Mouse (Mus musculus) heart, adult 2 months (tissue): ENCODE results near the gene Kcnk4. TPM values are rescaled to one million over a fixed set of nuclear protein-coding genes. Genes with fewer than 3 reads are reported as not detected.
A peak's percentile ranks its signal among the peaks of the same experiment; 100 is the strongest.

Experiments
- DNase-seq, 2 experiments: peaks; one replicate each; pipeline ENCODE4 v3.0.0; 2021
- H3K27ac ChIP-seq: fragments of 200-600 bp; 2 replicates; pipeline ENCODE4 v1.8.1; 2022
- H3K27me3 ChIP-seq: fragments of 200-500 bp; 2 replicates; pipeline ENCODE4 v1.6.1; 2012; ENCODE audit warnings: mild to moderate bottlenecking, low read length, inconsistent platforms, mixed read lengths; ENCODE audit not compliant: control insufficient read depth, insufficient read depth
- H3K36me3 ChIP-seq: fragments of 200-500 bp; 2 replicates; pipeline ENCODE4 v1.6.1; 2012; ENCODE audit warnings: low read length, inconsistent platforms; ENCODE audit not compliant: control insufficient read depth, insufficient read depth
- H3K4me1 ChIP-seq: fragments of 200-500 bp; 2 replicates; pipeline ENCODE4 v1.6.1; 2011; ENCODE audit warnings: low read length; ENCODE audit not compliant: control insufficient read depth, insufficient read depth
- H3K4me3 ChIP-seq: fragments of 200-600 bp; 2 replicates; pipeline ENCODE4 v1.8.1; 2022
- H3K79me2 ChIP-seq: fragments of 200-500 bp; replicated peaks from 2 replicates; pipeline ENCODE4 v1.6.1; 2012; ENCODE audit warnings: mild to moderate bottlenecking, inconsistent platforms, low read length, moderate library complexity, mixed read lengths; ENCODE audit not compliant: control insufficient read depth, insufficient read depth
- H3K9ac ChIP-seq: fragments of 200-500 bp; 2 replicates; pipeline ENCODE4 v1.6.1; 2012; ENCODE audit warnings: low read depth, mild to moderate bottlenecking, control low read depth, inconsistent platforms, low read length, mixed read lengths
- CTCF ChIP-seq: fragments of 200-600 bp; IDR thresholded peaks from 2 replicates; pipeline ENCODE4 v1.8.1; 2022; ENCODE audit warnings: antibody characterized with exemption, mild to moderate bottlenecking, moderate library complexity
- EP300 ChIP-seq: fragments of 200-500 bp; IDR thresholded peaks from 2 replicates; pipeline ENCODE4 v1.6.1; 2011; ENCODE audit warnings: low read depth, low read length, control low read depth; ENCODE audit not compliant: insufficient read depth
- POLR2A ChIP-seq: fragments of 200-500 bp; IDR thresholded peaks from 2 replicates; pipeline ENCODE4 v1.6.1; 2011; ENCODE audit warnings: mild to moderate bottlenecking, low read depth, low read length, control low read depth; ENCODE audit not compliant: insufficient read depth
- WGBS: fragments of 180-500 bp; shearing (Covaris S2); methylation state at CpG from one replicate; pipeline ENCODE4 v1.1.7; 2018; 5-methylcytosine and 5-hydroxymethylcytosine counted together
- intact Hi-C: fragments of 180-260 bp; cut with DNase I; formaldehyde crosslinking; loops from one replicate; pipeline ENCODE4 v1.15.1; 2025
- polyA plus RNA-seq: library from polyadenylated mRNA; depleted of rRNA; stranded (reverse); fragments of >200 nt; gene quantifications from 2 replicates; pipeline ENCODE4 v1.2.3, GENCODE M21; 2012
- total RNA-seq, 2 experiments: library from RNA; stranded (reverse); gene quantifications; 2 replicates each; pipeline ENCODE4 v1.2.3; 2021

Gene Kcnk4
- total and polyA plus RNA-seq, 3 experiments: 0.21 TPM; not detected in 2

DNA sequence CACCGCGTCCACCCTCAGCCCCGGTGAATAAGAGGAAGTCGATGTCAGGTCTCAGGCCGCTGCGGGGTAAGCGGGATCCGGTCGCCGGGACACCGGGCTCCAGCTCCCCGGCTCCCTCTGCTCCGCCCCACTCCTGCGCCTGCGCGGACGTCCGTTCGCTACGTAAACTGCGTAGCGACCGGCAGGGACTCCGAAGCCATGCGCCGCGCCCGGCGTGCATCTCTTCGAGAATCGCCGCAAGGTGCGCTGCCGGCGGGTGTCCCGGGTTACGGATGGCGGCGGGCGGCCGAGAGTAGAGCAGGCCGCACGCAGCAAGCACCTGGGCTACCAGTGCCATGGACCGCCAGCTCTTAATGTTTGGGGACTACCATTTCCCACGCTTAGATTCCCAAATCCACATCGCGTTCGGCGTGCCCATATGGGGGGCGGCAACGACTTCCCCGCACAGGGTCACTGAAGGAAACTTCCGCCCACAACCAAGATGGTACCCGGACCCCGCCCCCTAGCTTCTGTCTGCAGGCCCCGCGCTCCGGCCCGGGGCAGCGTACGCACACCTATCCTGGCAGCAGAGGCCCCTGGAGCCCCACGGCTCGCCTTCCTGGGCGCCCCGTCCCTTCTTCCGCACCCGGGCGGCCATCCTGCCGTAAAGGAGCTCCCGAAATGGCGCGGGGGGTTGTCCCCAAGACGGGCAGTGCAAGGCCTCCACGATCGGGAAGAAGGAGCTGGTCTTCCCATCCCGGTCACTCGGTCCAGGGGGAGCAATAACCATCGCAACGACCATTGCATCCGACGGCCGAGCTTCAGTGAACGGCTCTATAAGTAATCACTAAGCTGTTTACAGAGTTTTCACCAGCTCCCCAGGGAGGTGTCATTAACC is 7.3 kb upstream of the Kcnk4 start, which contains the start of gene Bad:
Gene Bad (plus strand): TSS at position 490 of the 877 bp plus-strand sequence.
- Histone ChIP-seq H3K4me3 (peak within 1 kb of the TSS; percentile 80), H3K9ac (peak within 1 kb of the TSS; percentile 91), H3K79me2 (no peaks in the 10 kb centered on the region), H3K27ac (peak within 1 kb of the TSS; percentile 84), H3K36me3 (no peaks in the 10 kb centered on the region), H3K27me3 (no peaks in the 10 kb centered on the region), H3K4me1 (peaks cover 3% of the 10 kb centered on the region)
- WGBS: under 1% methylated on average over 83 of the region's 83 CpGs
- DNase-seq: peak; percentile 94 to 98
- intact Hi-C loops: loop anchor here (1.0 to 5.0 kb wide), 2 partner anchors 10 to 36 kb away; partner anchors contain the start of gene Plcb3
- peak; percentile 38 for TF ChIP-seq CTCF
- TF ChIP-seq POLR2A: peak; percentile 77
- TF ChIP-seq EP300: peak; percentile 27; the same call in 1 of the 2 replicates

DNA sequence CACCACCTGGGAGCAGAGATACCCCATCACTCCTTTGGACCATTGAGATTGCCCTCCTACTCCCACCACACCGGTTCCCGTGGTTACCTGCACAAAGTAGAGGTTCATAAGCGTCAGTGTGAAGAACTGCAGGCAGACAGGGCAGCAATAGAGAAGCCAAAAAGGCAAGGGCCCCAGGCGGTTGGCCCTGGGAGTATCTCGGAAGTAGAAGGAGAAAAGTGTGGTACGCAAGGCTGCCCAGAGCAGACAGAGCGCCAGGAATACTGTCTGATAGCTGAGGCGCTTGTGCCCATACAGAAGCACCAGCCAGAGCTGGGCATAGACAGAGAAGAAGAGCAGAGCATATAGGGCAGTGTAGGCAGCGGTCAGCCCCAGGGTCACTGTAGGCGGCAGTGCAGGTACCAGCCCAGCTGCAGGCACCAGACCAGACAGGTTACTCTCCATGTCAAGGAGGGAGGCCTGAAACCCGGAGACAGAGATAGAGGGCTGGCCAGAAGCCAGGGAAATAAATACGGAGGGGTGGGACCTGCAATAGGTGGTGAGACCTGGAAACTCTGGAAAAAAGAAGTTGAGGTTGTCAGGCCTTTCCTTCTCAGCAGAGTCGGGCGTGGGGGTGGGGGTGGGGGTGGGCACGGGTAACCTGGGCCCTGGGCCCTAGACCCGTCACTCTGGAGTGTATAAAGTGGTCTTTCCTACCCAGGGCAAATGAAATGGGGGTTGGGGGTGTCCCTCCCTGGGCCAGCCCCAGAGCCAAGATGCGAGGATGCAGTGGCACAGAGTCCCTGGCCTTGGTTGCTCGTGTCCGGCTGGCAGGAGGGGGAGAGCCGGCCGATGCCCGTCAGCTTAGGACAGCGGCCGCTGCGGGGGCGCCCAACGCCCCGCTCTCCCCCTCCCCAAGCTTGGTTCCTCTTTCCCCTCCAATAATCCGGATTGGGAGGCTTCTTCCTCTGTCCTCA is 6.4 kb upstream of the Kcnk4 start:
- Histone ChIP-seq H3K4me1 (peaks cover 3% of the 10 kb centered on the region), H3K79me2 (no peaks in the 10 kb centered on the region), H3K27ac (peak overlapping the region; percentile 84), H3K4me3 (peak overlapping the region; percentile 80), H3K27me3 (no peaks in the 10 kb centered on the region), H3K9ac (peak overlapping the region; percentile 83), H3K36me3 (no peaks in the 10 kb centered on the region)
- WGBS: 20% methylated on average over 29 of the region's 29 CpGs
- DNase-seq: peak in 1 of 2 experiments; percentile 22
- TF ChIP-seq POLR2A (no peak), EP300 (no peak), CTCF (no peak)
- intact Hi-C loops: loop anchor here (5.0 kb wide), 1 partner anchor 37 kb away; the partner anchor contains the start of gene Plcb3

DNA sequence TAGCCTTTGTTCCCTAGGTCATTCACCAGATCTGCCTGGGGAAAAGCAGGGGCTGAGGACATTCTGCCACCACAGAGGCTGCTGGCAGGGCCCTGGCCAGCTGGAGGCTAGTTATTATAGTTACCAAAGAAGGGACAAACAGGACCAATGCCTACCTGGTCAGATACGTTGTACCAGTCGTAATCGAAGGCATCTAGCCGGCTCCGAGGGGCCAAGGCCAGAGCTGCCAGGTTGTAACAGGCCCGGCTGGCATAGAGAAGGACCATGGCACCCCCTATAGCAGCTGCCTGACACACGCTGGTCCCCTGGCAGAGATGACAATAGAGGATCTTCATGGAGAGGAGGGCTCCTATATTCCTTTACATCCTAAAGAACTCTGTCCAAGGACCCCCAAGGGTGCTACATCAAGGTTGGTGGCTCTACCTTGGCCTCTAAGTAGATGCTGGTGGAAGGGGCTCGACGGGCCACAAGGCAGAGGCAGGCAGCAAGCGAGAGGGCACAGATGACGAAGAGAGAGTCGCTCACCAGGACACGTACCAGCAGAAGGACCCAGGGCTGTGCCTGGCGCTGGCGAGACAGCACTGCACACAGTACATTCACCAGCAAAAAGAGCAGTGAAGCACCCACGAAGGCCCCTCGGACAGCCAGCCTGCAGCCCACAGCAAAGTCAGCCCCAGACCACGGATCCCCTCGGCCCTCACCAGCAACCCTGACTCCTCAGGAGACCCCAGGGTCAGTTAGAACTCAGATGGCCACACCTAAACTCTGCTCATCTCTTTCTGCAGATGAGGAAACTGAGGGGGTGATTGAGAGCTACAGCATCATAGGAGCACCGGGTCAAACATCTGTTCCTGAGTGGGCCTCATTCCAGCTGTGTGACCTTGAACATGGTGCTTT is 5.0 kb upstream of the Kcnk4 start:
- peak overlapping the region; percentile 78; the same call in 1 of the 2 replicates for H3K27ac ChIP-seq
- TF ChIP-seq EP300 (no peak), POLR2A (no peak), CTCF (no peak)
- H3K9ac ChIP-seq: no peak overlapping the region
- H3K4me1 ChIP-seq: peaks cover 3% of the 10 kb centered on the region
- no peak for DNase-seq
- H3K27me3 ChIP-seq: peaks cover 2% of the 10 kb centered on the region; the same call in 1 of the 2 replicates
- intact Hi-C loops: loop anchor here (2.0 to 5.0 kb wide), 3 partner anchors 13 to 38 kb away; partner anchors contain the start of genes Catsperz and Plcb3
- WGBS: 91% methylated on average over 20 of the region's 20 CpGs
- H3K4me3 ChIP-seq: no peak overlapping the region
- no peaks in the 10 kb centered on the region for H3K79me2 ChIP-seq
- H3K36me3 ChIP-seq: no peaks in the 10 kb centered on the region

DNA sequence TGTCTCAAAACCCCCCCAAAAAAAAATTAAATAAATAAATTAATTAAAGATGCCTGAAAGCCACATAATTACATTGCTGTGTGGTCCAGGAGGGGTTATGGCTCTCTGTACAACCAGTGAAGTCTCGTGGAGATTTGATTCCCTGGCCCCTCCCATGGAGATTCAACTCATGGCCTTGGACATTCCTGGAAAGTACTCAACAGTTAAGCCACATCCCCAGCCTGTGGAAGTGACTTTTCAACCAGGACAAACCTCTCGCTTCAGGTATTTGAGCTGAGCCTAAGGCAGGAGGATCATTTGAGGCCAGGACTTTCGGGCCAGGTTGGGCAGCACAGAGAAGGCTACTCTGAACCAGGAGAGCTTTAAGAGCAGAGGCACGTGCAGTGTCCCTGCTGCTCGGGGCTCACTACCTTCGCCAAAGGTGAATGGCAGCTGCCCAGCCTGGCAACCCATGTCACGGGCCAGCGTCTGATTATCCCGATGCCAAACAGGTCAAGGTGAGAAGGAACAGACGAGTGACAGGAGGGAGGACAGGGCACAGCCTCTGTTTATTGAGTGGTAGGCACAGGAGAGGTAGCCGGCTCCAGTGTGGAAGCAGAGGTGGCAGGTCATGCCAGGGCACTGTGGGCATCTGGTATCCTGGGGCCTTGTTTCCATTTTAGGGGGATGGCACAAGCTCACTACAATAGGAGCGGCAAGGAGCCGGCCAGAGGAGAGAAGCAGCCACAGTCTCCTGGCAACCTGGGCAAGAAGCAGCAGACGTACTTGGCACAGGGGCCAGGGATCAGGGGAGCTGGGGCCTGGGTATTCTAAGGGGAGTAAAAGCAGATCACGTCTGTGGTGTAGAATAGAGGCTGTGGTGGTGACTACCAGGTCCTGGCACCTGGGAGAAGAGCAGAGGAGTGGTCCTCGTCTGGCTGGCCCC is 3.5 kb upstream of the Kcnk4 start:
- WGBS: 58% methylated on average over 16 of the region's 16 CpGs
- peak overlapping the region; percentile 78 for H3K27ac ChIP-seq
- intact Hi-C loops: loop anchor here (2.0 kb wide), 2 partner anchors 13 to 15 kb away; partner anchors contain the start of gene Catsperz

More for the DNA sequence above, 3.5 kb upstream of the Kcnk4 start:
- H3K4me3 ChIP-seq: peak overlapping the region; percentile 11; the same call in 1 of the 2 replicates
- TF ChIP-seq CTCF (no peak), EP300 (peak; percentile 37; the same call in 1 of the 2 replicates)
- H3K27me3 ChIP-seq: peaks cover 12% of the 10 kb centered on the region
- peak; percentile 51 to 80 for DNase-seq
- H3K9ac ChIP-seq: no peak overlapping the region
- peaks cover 6% of the 10 kb centered on the region for H3K4me1 ChIP-seq
- H3K79me2 ChIP-seq: no peaks in the 10 kb centered on the region
- H3K36me3 ChIP-seq: no peaks in the 10 kb centered on the region
